ENCODE assay signal across 8 mouse cellular contexts in the genomic region with DNA sequence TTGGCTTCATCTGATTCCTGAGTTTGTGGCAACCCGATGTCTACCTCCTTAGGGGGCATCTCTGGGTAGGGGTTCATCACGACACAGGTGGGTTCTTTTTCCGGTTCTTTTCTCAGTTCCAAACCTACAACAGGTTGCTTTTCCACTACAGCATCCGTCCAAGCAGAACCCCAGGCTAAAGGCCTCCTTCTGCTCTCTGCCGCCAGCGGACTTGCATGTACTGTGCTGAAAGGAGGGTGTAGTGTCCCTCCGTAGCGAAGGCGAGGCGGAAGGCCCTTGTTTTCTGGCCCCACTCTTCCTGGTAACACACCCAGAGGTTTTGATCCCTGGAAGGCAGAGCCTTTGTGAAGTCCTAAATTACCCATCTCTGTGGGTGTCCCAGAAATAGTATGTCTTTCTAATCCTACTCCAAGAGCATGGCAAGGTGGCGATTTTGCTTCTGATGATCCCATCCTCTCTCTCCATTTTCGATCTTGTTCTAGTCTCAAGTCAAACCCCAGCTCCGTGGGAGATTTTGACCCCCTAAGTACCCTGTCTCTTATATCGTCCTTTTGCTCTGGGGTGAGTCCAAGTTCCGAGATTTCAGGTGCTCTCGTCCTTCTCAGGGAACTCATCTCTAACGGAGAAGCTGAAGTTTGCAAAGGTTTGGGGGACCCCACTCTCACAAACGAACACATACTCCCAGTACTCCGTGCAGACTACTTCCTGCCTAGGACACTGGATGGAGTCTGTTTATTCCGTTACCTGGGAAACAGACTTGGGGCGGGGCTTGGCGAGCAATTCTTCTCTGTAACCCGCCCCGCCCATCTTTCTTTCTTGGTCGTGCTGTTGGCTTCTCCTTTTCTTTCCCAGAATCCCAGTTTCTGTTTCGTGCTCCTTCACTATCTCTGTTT. TPM values are rescaled to one million over a fixed set of nuclear protein-coding genes. Genes with fewer than 3 reads are reported as not detected.
DNase-seq lines count a peak whose midpoint lies in the region; ATAC-seq lines count a peak whose summit lies in the region.

TSS of gene Efhb (minus strand) at position 719 of the 893 bp plus-strand sequence.

- H3K27ac ChIP-seq in intestine, embryonic 16.5 days (ENCODE audit: low read length) = peak within 1 kb of the TSS; percentile 23; the same call in 1 of the 2 replicates

- H3K9me3 ChIP-seq in intestine, embryonic 16.5 days (ENCODE audit: control insufficient read depth, low read length) = no peaks in the 10 kb centered on the region

- peaks cover 2% of the 10 kb centered on the region; the same call in 1 of the 2 replicates for H3K4me1 ChIP-seq in intestine, embryonic 16.5 days (ENCODE audit: control insufficient read depth, insufficient read depth, low read length)

- no peaks in the 10 kb centered on the region for H3K27me3 ChIP-seq in intestine, embryonic 16.5 days (replicated peaks; ENCODE audit: control insufficient read depth, insufficient read depth, low read length)

- DNase-seq in adrenal gland, adult 2 months = peak; percentile 93
- peak; percentile 80 for DNase-seq in embryo, embryonic 11.5 days (ENCODE audit: low read depth, low spot score)
- peak; percentile 16 to 44 for DNase-seq in left cerebral cortex, postnatal 36 days (ENCODE audit: low spot score in 2 of 2)
- peak; percentile 88 for DNase-seq in mesoderm, embryonic 11.5 days (ENCODE audit: low read depth, low spot score)
- DNase-seq in right cerebral cortex, postnatal 25 days = peak; percentile 31
- DNase-seq in yolk sac, embryonic 10.5 days (ENCODE audit: low spot score) = peak; percentile 78

- ATAC-seq in granulocyte monocyte progenitor cell, adult 5-6 weeks (replicated peaks; ENCODE audit: poor library complexity, severe bottlenecking) = peak; percentile 98
- ATAC-seq in intestine, embryonic 16.5 days = peak; percentile 98

- intact Hi-C loops in left cerebral cortex, postnatal 36 days (cut with DNase I) = no loop called here

- H3K4me3 ChIP-seq in intestine, embryonic 16.5 days (ENCODE audit: low read length) = peak within 1 kb of the TSS; percentile 53

- 22% methylated on average over 26 of the region's 26 CpGs for WGBS in intestine, embryonic 16.5 days

- peak within 1 kb of the TSS; percentile 59; the same call in 1 of the 2 replicates for H3K9ac ChIP-seq in intestine, embryonic 16.5 days (ENCODE audit: low read depth, low read length)

- H3K4me2 ChIP-seq in intestine, embryonic 16.5 days (ENCODE audit: low read depth, low read length) = peak within 1 kb of the TSS; percentile 68

- no peaks in the 10 kb centered on the region for H3K36me3 ChIP-seq in intestine, embryonic 16.5 days (ENCODE audit: control insufficient read depth, insufficient read depth, low read length)

RNA-seq across cellular contexts. Expression of gene Efhb, which starts in this region (rescaled TPM):
- under 1 TPM; 0.46 to 0.59 TPM for total RNA-seq in adrenal gland, adult 2 months (2021)
- 0.03 TPM in 1 of 2 replicates, not detected in the other for polyA plus RNA-seq in adrenal gland, adult 2 months (2012; rRNA removed)
- not detected in 2 replicates for total RNA-seq in granulocyte monocyte progenitor cell, adult 5-6 weeks (2014; fragmentation: Nextera tagmentation)
- total RNA-seq in granulocyte monocyte progenitor cell, adult 5-6 weeks (2017) = not detected in 2 replicates
- 0.33 and 0.38 TPM in 2 replicates for polyA plus RNA-seq in intestine, embryonic 16.5 days (2015; fragmentation: Nextera tagmentation; extraction: Ambion mirVana)
- total RNA-seq in left cerebral cortex, postnatal 36 days (2021) = under 1 TPM; 0.22 to 0.25 TPM

Comparison
In these comparisons a context has a peak if more than half of its experiments do, and no peak if none do; other contexts are left out.
1. Peak in every context shown above with its lines: DNase-seq, ATAC-seq, H3K4me3 ChIP-seq and H3K27ac ChIP-seq.
2. Peak in DNase-seq in adrenal gland, adult 2 months; RNA of the gene not detected or under 1 TPM.
3. Peak in ATAC-seq in granulocyte monocyte progenitor cell, adult 5-6 weeks; RNA of the gene not detected or under 1 TPM.
4. Peak in ATAC-seq, H3K4me3 ChIP-seq, H3K27ac ChIP-seq, H3K9ac ChIP-seq and H3K4me2 ChIP-seq in intestine, embryonic 16.5 days; RNA of the gene not detected or under 1 TPM.
5. Peak in DNase-seq in left cerebral cortex, postnatal 36 days; RNA of the gene not detected or under 1 TPM.
6. DNase-seq: peak in every context shown above with its lines; median percentile 93 in adrenal gland, adult 2 months; 88 in mesoderm, embryonic 11.5 days; 80 in embryo, embryonic 11.5 days; 78 in yolk sac, embryonic 10.5 days; 31 in right cerebral cortex, postnatal 25 days; 30 in left cerebral cortex, postnatal 36 days.